Comparison of ENCODE assay signal across 29 mouse cellular contexts in the genomic region with DNA sequence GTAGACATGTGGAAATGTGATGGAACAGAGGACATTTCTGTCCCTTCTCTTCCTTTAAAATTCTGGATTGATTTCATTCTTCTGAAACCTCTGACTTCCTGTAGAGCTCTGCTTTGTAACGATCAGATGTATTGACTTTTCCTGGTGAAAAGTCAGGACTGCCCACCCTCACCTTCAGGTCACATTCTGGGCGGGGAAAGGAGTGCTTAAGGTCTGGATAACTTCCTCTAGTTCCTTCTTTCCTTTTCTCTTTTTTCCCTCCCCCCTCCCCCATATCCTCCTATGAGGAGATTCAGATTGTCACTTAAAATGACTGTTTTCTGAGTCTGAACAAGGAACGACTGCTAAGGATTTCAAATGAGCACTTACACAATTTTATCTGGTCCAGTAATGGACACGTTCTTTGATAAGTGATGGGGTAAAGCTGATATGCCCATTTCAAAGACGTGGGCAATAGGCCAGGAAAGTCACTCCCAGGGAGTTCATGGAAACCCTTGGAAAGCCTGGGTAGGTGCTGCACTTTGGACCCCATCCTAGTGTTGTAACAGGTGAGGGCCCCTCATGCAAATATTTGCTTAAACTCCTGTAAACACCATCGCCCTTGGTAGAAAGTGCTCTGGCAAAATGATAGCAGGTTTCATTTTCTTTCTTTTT.
A peak's percentile ranks its signal among the peaks of the same experiment; 100 is the strongest.
DNase-seq lines count a peak whose midpoint lies in the region; ATAC-seq and TF ChIP-seq lines count a peak whose summit lies in the region.
"Had no signal": no experiment of that assay in that cellular context is flagged by ENCODE, and none has a peak within 500 bp of the region (broad histone marks: within the 10 kb centered on the region; RNA-seq: fewer than 3 reads in every experiment).

No protein-coding gene starts in this region.

- no peak overlapping the region for H3K4me3 ChIP-seq in intestine, embryonic 14.5 days (ENCODE audit: low read depth, low read length)
- no peak overlapping the region for H3K4me3 ChIP-seq in intestine, postnatal 0 days (ENCODE audit: low read depth, low read length)
- H3K4me3 ChIP-seq in liver, embryonic 13.5 days (replicated peaks), result no peak overlapping the region
- H3K4me3 ChIP-seq in stomach, embryonic 14.5 days (ENCODE audit: low read depth, low read length), result no peak overlapping the region
- no peak overlapping the region for H3K4me3 ChIP-seq in neural tube, embryonic 15.5 days (replicated peaks)
- H3K4me3 ChIP-seq: embryonic facial prominence, embryonic 13.5 days; erythroblast, embryonic 14.5 days; forebrain, embryonic 13.5 days; gastrocnemius, adult 2 months; heart, embryonic 10.5 days; hindbrain, embryonic 15.5 days; layer of hippocampus, adult 2 months had no signal

- H3K27ac ChIP-seq in intestine, embryonic 14.5 days (ENCODE audit: low read depth), result peak overlapping the region; percentile 47; the same call in 1 of the 2 replicates
- peak overlapping the region; percentile 3; the same call in 1 of the 2 replicates for H3K27ac ChIP-seq in intestine, postnatal 0 days (ENCODE audit: low read depth, low read length)
- peak overlapping the region; percentile 19 for H3K27ac ChIP-seq in liver, embryonic 13.5 days
- no peak overlapping the region for H3K27ac ChIP-seq in stomach, embryonic 14.5 days (ENCODE audit: low read length)
- H3K27ac ChIP-seq in neural tube, embryonic 15.5 days (replicated peaks), result no peak overlapping the region
- H3K27ac ChIP-seq: embryonic facial prominence, embryonic 13.5 days; forebrain, embryonic 13.5 days; gastrocnemius, adult 2 months; heart, embryonic 10.5 days; hindbrain, embryonic 15.5 days; kidney, postnatal 0 days; layer of hippocampus, adult 2 months had no signal

- DNase-seq in intestine, embryonic 14.5 days (ENCODE audit: low spot score), result peak; percentile 54
- no peak for DNase-seq in liver, embryonic 13.5 days
- DNase-seq in layer of hippocampus, adult 9-10 months (ENCODE audit: low spot score), result no peak
- DNase-seq in cerebellum, postnatal 25 days, result no peak
- no peak for DNase-seq in urinary bladder, adult 2 months (ENCODE audit: low spot score)
- DNase-seq: adrenal gland, adult 2 months; cerebellum, adult 11 months; cerebellum, adult 9-11 months; embryo, embryonic 11 days; gastrocnemius, adult 2 months; kidney, adult 18-20 months; layer of hippocampus, postnatal 36 days; lung, adult 2 months; lung, postnatal 14 days; spleen, adult 18-20 months had no signal

- H3K4me2 ChIP-seq in intestine, embryonic 14.5 days (ENCODE audit: low read length), result no peak overlapping the region
- H3K4me2 ChIP-seq in intestine, postnatal 0 days (replicated peaks; ENCODE audit: low read depth), result no peak overlapping the region; the same call in 1 of the 2 replicates
- no peak overlapping the region for H3K4me2 ChIP-seq in liver, embryonic 13.5 days
- H3K4me2 ChIP-seq in stomach, embryonic 14.5 days (replicated peaks; ENCODE audit: low read depth, low read length), result no peak overlapping the region
- H3K4me2 ChIP-seq in neural tube, embryonic 15.5 days, result no peak overlapping the region
- H3K4me2 ChIP-seq: embryonic facial prominence, embryonic 13.5 days; forebrain, embryonic 13.5 days; hindbrain, embryonic 15.5 days; midbrain, embryonic 11.5 days had no signal

- no peak for TF ChIP-seq CTCF in intestine, postnatal 0 days (IDR thresholded peaks at IDR 0.05; ENCODE audit: low read depth)

- ATAC-seq in intestine, embryonic 14.5 days (replicated peaks; ENCODE audit: low FRiP score, low TSS enrichment, low read depth), result peak; percentile 83
- peak; percentile 92 for ATAC-seq in intestine, postnatal 0 days
- ATAC-seq in liver, embryonic 13.5 days (ENCODE audit: low read depth), result peak; percentile 71
- peak; percentile 93 for ATAC-seq in stomach, embryonic 14.5 days (ENCODE audit: insufficient number of reproducible peaks, insufficient read depth, low FRiP score, low read depth)
- no peak for ATAC-seq in neural tube, embryonic 15.5 days (ENCODE audit: low FRiP score)
- ATAC-seq: forebrain, embryonic 13.5 days; Patski had no signal

- 43% methylated on average over 6 of the region's 6 CpGs for WGBS in intestine, embryonic 14.5 days
- 19% methylated on average over 6 of the region's 6 CpGs for WGBS in intestine, postnatal 0 days
- 27% methylated on average over 6 of the region's 6 CpGs for WGBS in liver, embryonic 13.5 days (ENCODE audit: insufficient replicate concordance)
- 35% methylated on average over 6 of the region's 6 CpGs for WGBS in stomach, embryonic 14.5 days
- WGBS in neural tube, embryonic 15.5 days, result 79% methylated on average over 6 of the region's 6 CpGs

- H3K27me3 ChIP-seq in intestine, embryonic 14.5 days (replicated peaks; ENCODE audit: control insufficient read depth, insufficient read depth, low read length), result no peaks in the 10 kb centered on the region
- H3K27me3 ChIP-seq in intestine, postnatal 0 days (replicated peaks; ENCODE audit: control insufficient read depth, insufficient read depth, low read length), result no peaks in the 10 kb centered on the region
- H3K27me3 ChIP-seq in liver, embryonic 13.5 days, result no peaks in the 10 kb centered on the region
- no peaks in the 10 kb centered on the region for H3K27me3 ChIP-seq in stomach, embryonic 14.5 days (ENCODE audit: control insufficient read depth, insufficient read depth, low read length)
- no peaks in the 10 kb centered on the region for H3K27me3 ChIP-seq in neural tube, embryonic 15.5 days (replicated peaks)
- H3K27me3 ChIP-seq: CH12.LX; embryonic facial prominence, embryonic 13.5 days; forebrain, embryonic 13.5 days; hindbrain, embryonic 15.5 days; Patski had no signal

- H3K9ac ChIP-seq in intestine, embryonic 14.5 days (ENCODE audit: low read length), result no peak overlapping the region
- H3K9ac ChIP-seq in intestine, postnatal 0 days (ENCODE audit: low read depth, low read length), result no peak overlapping the region
- no peak overlapping the region for H3K9ac ChIP-seq in liver, embryonic 13.5 days
- no peak overlapping the region for H3K9ac ChIP-seq in stomach, embryonic 14.5 days (replicated peaks; ENCODE audit: low read depth, low read length)
- no peak overlapping the region for H3K9ac ChIP-seq in neural tube, embryonic 15.5 days (replicated peaks)
- H3K9ac ChIP-seq: embryonic facial prominence, embryonic 13.5 days; forebrain, embryonic 13.5 days; hindbrain, embryonic 15.5 days had no signal

- no peaks in the 10 kb centered on the region for H3K4me1 ChIP-seq in intestine, embryonic 14.5 days (replicated peaks; ENCODE audit: control insufficient read depth, insufficient read depth, low read length)
- peaks cover 4% of the 10 kb centered on the region; the same call in 1 of the 2 replicates for H3K4me1 ChIP-seq in intestine, postnatal 0 days (replicated peaks; ENCODE audit: control insufficient read depth, insufficient read depth, low read length)
- no peaks in the 10 kb centered on the region for H3K4me1 ChIP-seq in liver, embryonic 13.5 days (replicated peaks)
- no peaks in the 10 kb centered on the region for H3K4me1 ChIP-seq in stomach, embryonic 14.5 days (ENCODE audit: control insufficient read depth, insufficient read depth, low read length)
- no peaks in the 10 kb centered on the region for H3K4me1 ChIP-seq in neural tube, embryonic 15.5 days
- H3K4me1 ChIP-seq: embryonic facial prominence, embryonic 13.5 days; heart, embryonic 10.5 days; hindbrain, embryonic 15.5 days had no signal

- H3K36me3 ChIP-seq in intestine, embryonic 14.5 days (ENCODE audit: control insufficient read depth, insufficient read depth, low read length), result no peaks in the 10 kb centered on the region
- H3K36me3 ChIP-seq in intestine, postnatal 0 days (ENCODE audit: control insufficient read depth, insufficient read depth), result no peaks in the 10 kb centered on the region
- no peaks in the 10 kb centered on the region for H3K36me3 ChIP-seq in liver, embryonic 13.5 days
- H3K36me3 ChIP-seq in stomach, embryonic 14.5 days (ENCODE audit: control insufficient read depth, insufficient read depth, low read length), result no peaks in the 10 kb centered on the region
- no peaks in the 10 kb centered on the region for H3K36me3 ChIP-seq in neural tube, embryonic 15.5 days
- H3K36me3 ChIP-seq: embryonic facial prominence, embryonic 13.5 days; G1E; heart, embryonic 10.5 days; hindbrain, embryonic 15.5 days had no signal

- no peaks in the 10 kb centered on the region for H3K9me3 ChIP-seq in intestine, embryonic 14.5 days (ENCODE audit: control insufficient read depth, low read length)
- no peaks in the 10 kb centered on the region for H3K9me3 ChIP-seq in intestine, postnatal 0 days (ENCODE audit: control insufficient read depth)
- H3K9me3 ChIP-seq in liver, embryonic 13.5 days (replicated peaks), result no peaks in the 10 kb centered on the region
- no peaks in the 10 kb centered on the region for H3K9me3 ChIP-seq in stomach, embryonic 14.5 days (ENCODE audit: control insufficient read depth, low read depth, low read length)
- no peaks in the 10 kb centered on the region for H3K9me3 ChIP-seq in neural tube, embryonic 15.5 days (replicated peaks)
- H3K9me3 ChIP-seq: embryonic facial prominence, embryonic 13.5 days; forebrain, embryonic 13.5 days; G1E; heart, embryonic 10.5 days; hindbrain, embryonic 15.5 days had no signal

Comparison
In these comparisons a context has a peak if more than half of its experiments do, and no peak if none do; other contexts are left out.
1. H3K27ac ChIP-seq: peak in intestine, embryonic 14.5 days (single experiment), intestine, postnatal 0 days (single experiment) and liver, embryonic 13.5 days (single experiment); none in stomach, embryonic 14.5 days (single experiment) and neural tube, embryonic 15.5 days (single experiment).